Comparison of ENCODE assay signal across 1 mouse cellular context in the genomic region with DNA sequence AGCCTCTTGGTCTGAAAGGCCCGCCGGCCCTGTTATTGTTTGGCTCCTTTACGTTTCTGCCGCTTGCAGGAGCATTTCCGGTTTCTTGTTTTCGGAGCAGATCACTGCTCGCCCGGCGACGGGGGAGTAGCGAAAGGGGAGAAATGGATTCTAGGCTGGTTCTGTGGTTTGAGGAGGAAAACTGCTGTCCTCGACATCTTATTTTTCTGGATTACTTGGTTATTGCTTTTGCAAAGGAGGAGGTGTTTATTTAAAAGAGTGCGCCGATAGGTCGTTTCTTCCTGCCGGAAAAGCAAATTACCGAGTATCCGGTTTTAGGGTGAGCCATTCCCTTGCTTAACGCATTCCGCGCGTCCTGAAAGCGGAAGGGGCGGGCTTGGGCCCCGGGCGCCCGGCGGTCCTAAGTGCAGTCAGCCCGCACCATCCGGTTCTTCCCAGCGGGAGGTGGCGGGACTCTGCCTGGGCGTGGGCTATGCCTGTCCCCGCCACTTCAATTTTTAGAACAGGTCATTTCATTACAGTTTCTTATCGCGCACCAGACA.
A peak's percentile ranks its signal among the peaks of the same experiment; 100 is the strongest.
TF ChIP-seq lines count a peak whose summit lies in the region.

No protein-coding gene starts in this region.

TF ChIP-seq in CH12.LX, 34 proteins besides CTCF, POLR2A, EP300 and RAD21 (continued from another document):
- TF ChIP-seq JUND (conservative IDR thresholded peaks at IDR 0.05; ENCODE audit: low read depth, low read length) = no peak
- TF ChIP-seq PAX5 (IDR thresholded peaks at IDR 0.05; ENCODE audit: low read length) = no peak
- TF ChIP-seq BHLHE40 (IDR thresholded peaks at IDR 0.05; ENCODE audit: low read depth, low read length) = peak; percentile 3; the same call in 1 of the 2 replicates
- TF ChIP-seq SIN3A (IDR thresholded peaks at IDR 0.05; ENCODE audit: low read length) = peak; percentile 97
- TF ChIP-seq ETS1 (conservative IDR thresholded peaks at IDR 0.05; ENCODE audit: low read depth, low read length) = no peak; the same call in 1 of the 2 replicates
- peak; percentile 82; the same call in 1 of the 2 replicates for TF ChIP-seq TBP (conservative IDR thresholded peaks at IDR 0.05; ENCODE audit: low read depth, low read length)
- TF ChIP-seq UBTF (IDR thresholded peaks at IDR 0.05; ENCODE audit: low read depth, low read length) = no peak; the same call in none of the 2 replicates
- peak; percentile 85 for TF ChIP-seq MXI1 (IDR thresholded peaks at IDR 0.05; ENCODE audit: low read depth, low read length)
- no peak for TF ChIP-seq RCOR1 (conservative IDR thresholded peaks at IDR 0.05; ENCODE audit: low read depth, low read length)
- TF ChIP-seq USF1 (IDR thresholded peaks at IDR 0.05; ENCODE audit: low read depth, low read length) = no peak
- TF ChIP-seq MEF2A (IDR thresholded peaks at IDR 0.05; ENCODE audit: borderline replicate concordance, low read depth, low read length) = peak; percentile 63
- peak; percentile 28; the same call in 1 of the 2 replicates for TF ChIP-seq POLR2AphosphoS2 (IDR thresholded peaks at IDR 0.05; ENCODE audit: low read depth, low read length)
- TF ChIP-seq NRF1 (IDR thresholded peaks at IDR 0.05; ENCODE audit: low read depth, low read length) = no peak
- TF ChIP-seq MAZ (IDR thresholded peaks at IDR 0.05; ENCODE audit: low read depth, low read length) = no peak
- peak; percentile 25; the same call in 1 of the 2 replicates for TF ChIP-seq MYC (IDR thresholded peaks at IDR 0.05; ENCODE audit: low read depth, low read length)
- no peak for TF ChIP-seq ZKSCAN1 (IDR thresholded peaks at IDR 0.05; ENCODE audit: borderline replicate concordance, low read depth, low read length)
- TF ChIP-seq ZMIZ1 (IDR thresholded peaks at IDR 0.05; ENCODE audit: low read depth, low read length) = peak; percentile 62; the same call in 1 of the 2 replicates
- peak; percentile 87 for TF ChIP-seq HCFC1 (IDR thresholded peaks at IDR 0.05; ENCODE audit: low read depth, low read length)
- peak; percentile 83; the same call in 1 of the 2 replicates for TF ChIP-seq KAT2A (IDR thresholded peaks at IDR 0.05; ENCODE audit: insufficient replicate concordance, low read length)
- TF ChIP-seq ZC3H11A (IDR thresholded peaks at IDR 0.05; ENCODE audit: low read depth, low read length) = no peak
- TF ChIP-seq ELF1 (IDR thresholded peaks at IDR 0.05; ENCODE audit: low read depth, low read length) = peak; percentile 86
- TF ChIP-seq IRF4 (IDR thresholded peaks at IDR 0.05; ENCODE audit: low read depth, low read length) = peak; percentile 82
- no peak; the same call in 1 of the 2 replicates for TF ChIP-seq TCF12 (IDR thresholded peaks at IDR 0.05; ENCODE audit: low read depth, low read length)
- no peak for TF ChIP-seq SMC3 (IDR thresholded peaks at IDR 0.05; ENCODE audit: low read depth, low read length)
- peak; percentile 84; the same call in 1 of the 2 replicates for TF ChIP-seq E2F4 (IDR thresholded peaks at IDR 0.05; ENCODE audit: insufficient replicate concordance, low read depth, low read length)
- TF ChIP-seq GABPA (IDR thresholded peaks at IDR 0.05; ENCODE audit: insufficient replicate concordance, low read depth, low read length) = no peak; the same call in 1 of the 2 replicates
- TF ChIP-seq CHD1 (IDR thresholded peaks at IDR 0.05; ENCODE audit: low read depth, low read length) = peak; percentile 98
- TF ChIP-seq CHD2 (IDR thresholded peaks at IDR 0.05; ENCODE audit: low read length) = no peak
- TF ChIP-seq NELFE (IDR thresholded peaks at IDR 0.05; ENCODE audit: low read depth, low read length) = peak; percentile 13; the same call in 1 of the 2 replicates
TF ChIP-seq in CH12.LX: peak in this region for 16.
